Mouse (Mus musculus) liver, embryonic 14.5 days (tissue): ENCODE results near the gene Man2b1. TPM values are rescaled to one million over a fixed set of nuclear protein-coding genes. Genes with fewer than 3 reads are reported as not detected.

Experiments used
- ATAC-seq: fragments of 200-750 bp; cut with Nextera tagmentation; 2 replicates; pipeline ENCODE4 v1.8.0; 2017; ENCODE audit warnings: moderate number of reproducible peaks, mild to moderate bottlenecking, moderate library complexity; ENCODE audit not compliant: insufficient read depth
- DNase-seq, 3 experiments: peaks; one replicate each; pipeline ENCODE4 v3.0.0-alpha.2; 2012 to 2013; ENCODE audit warnings: low read depth in 3 of 3, low spot score in 3 of 3
- H3K27ac ChIP-seq: fragments of 300-500 bp; sonication (generic); 2 replicates; pipeline ENCODE4 v1.5.1; 2014; ENCODE audit warnings: moderate library complexity, mild to moderate bottlenecking, control low read depth, inconsistent platforms
- H3K27me3 ChIP-seq: fragments of 300-500 bp; sonication (generic); 2 replicates; pipeline ENCODE4 v1.6.1; 2014; ENCODE audit warnings: mild to moderate bottlenecking, low read length, moderate library complexity; ENCODE audit not compliant: control insufficient read depth, insufficient read depth
- H3K36me3 ChIP-seq: fragments of 300-500 bp; sonication (generic); replicated peaks from 2 replicates; pipeline ENCODE4 v1.6.1; 2014; ENCODE audit warnings: low read depth; ENCODE audit not compliant: control insufficient read depth, insufficient read depth
- H3K4me1 ChIP-seq, 2 experiments: fragments of 200-500 bp in 1 of 2; fragments of 300-500 bp in 1 of 2; sonication (generic) in 1 of 2; replicated peaks; 2 replicates each; pipeline ENCODE4 v1.6.1; 2012 to 2014; ENCODE audit warnings: antibody characterized with exemption in 1 of 2, inconsistent platforms in 1 of 2, low read length in 1 of 2; ENCODE audit not compliant: control insufficient read depth in 2 of 2, insufficient read depth in 2 of 2
- H3K4me2 ChIP-seq: fragments of 300-500 bp; sonication (generic); 2 replicates; pipeline ENCODE4 v1.6.1; 2014; ENCODE audit warnings: low read depth, mild to moderate bottlenecking, control low read depth, moderate library complexity
- H3K4me3 ChIP-seq, 2 experiments: fragments of 200-500 bp in 1 of 2; fragments of 300-500 bp in 1 of 2; sonication (generic) in 1 of 2; 2 replicates each; pipeline ENCODE4 v1.5.1; 2012 to 2014; ENCODE audit warnings: low read depth in 2 of 2, low read length in 2 of 2, mild to moderate bottlenecking in 2 of 2, control low read depth in 1 of 2, inconsistent platforms in 1 of 2, moderate library complexity in 1 of 2; ENCODE audit not compliant: insufficient read depth in 1 of 2
- H3K9ac ChIP-seq: fragments of 300-500 bp; sonication (generic); replicated peaks from 2 replicates; pipeline ENCODE4 v1.6.1; 2014; ENCODE audit warnings: mild to moderate bottlenecking, control low read depth, moderate library complexity
- H3K9me3 ChIP-seq: fragments of 300-500 bp; sonication (generic); 2 replicates; pipeline ENCODE4 v1.6.1; 2016; ENCODE audit warnings: low read length, mixed read lengths; ENCODE audit not compliant: control insufficient read depth
- CTCF ChIP-seq: IDR thresholded peaks from 2 replicates; pipeline ENCODE4 v1.5.1; 2016; ENCODE audit warnings: antibody characterized with exemption, low read depth, control low read depth
- EP300 ChIP-seq: IDR thresholded peaks from 2 replicates; pipeline ENCODE4 v1.6.1; 2016; ENCODE audit warnings: antibody characterized with exemption, low read depth
- WGBS: fragments of 180-500 bp; shearing (Covaris S2); extraction: QIAGEN DNeasy Blood & Tissue Kit; methylation state at CpG from one replicate; pipeline ENCODE4 v1.1.7; 2014; ENCODE audit not compliant: insufficient replicate concordance; 5-methylcytosine and 5-hydroxymethylcytosine counted together
- polyA plus RNA-seq, 2 experiments: library from polyadenylated mRNA; depleted of rRNA in 1 of 2; stranded (reverse) in 1 of 2; unstranded in 1 of 2; fragments of >200 nt; fragmentation: Nextera tagmentation in 1 of 2; extraction: Ambion mirVana in 1 of 2; gene quantifications; 2 replicates each; pipeline versions ENCODE4 v1.2.1 to v1.2.3; 2012 to 2014

The Man2b1 gene
- polyA plus RNA-seq (2012; rRNA removed) (15.2 and 19.5 TPM in 2 replicates), polyA plus RNA-seq (2014; fragmentation: Nextera tagmentation; extraction: Ambion mirVana) (17.2 and 20.6 TPM in 2 replicates)

DNA sequence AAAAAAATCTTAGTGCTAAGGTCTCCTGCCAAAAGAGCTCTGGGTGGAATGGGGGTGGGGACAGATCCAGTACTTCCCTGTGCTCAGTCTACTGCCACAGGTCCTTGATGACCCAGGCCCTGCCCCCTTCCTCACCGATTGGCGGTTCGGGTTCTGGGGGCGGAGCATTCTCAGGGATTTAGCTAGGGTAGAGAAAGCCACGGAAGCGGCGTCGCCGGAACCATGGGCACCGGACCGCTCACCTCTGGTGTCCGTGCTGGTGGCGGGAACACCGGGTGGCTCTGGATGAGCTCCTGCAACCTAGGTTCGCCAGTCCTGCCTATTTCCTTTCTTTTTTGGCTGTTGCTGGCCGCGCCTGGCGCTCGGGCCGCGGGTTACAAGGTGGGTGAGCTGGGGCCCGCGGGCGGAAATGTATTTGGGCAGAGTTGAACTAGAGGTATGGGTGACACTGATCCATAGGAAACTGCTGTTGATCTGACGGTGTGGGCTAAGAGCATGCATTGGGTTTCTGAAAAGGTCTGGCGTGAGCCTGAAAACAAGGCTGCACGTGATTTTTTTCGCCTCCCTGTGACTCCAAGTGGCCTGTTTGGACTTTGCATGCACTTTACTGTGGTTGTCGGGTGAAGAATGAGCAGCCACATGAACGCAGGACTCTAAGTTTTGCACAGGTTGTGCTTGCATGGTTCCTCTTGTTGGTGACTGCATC is at the start of gene Man2b1:
Gene Man2b1, plus strand, starts transcription at position 163 of the 706 bp plus-strand sequence.
- H3K36me3 ChIP-seq = peaks cover 6% of the 10 kb centered on the region
- peak within 1 kb of the TSS; percentile 89 for H3K4me2 ChIP-seq
- H3K4me1 ChIP-seq = peaks cover 10 to 28% of the 10 kb centered on the region in 2 experiments
- no peaks in the 10 kb centered on the region for H3K9me3 ChIP-seq
- WGBS = under 1% methylated on average over 30 of the region's 30 CpGs
- peak; percentile 82 for ATAC-seq
- peak; percentile 78 to 85 (median 84) for DNase-seq
- H3K27ac ChIP-seq = peak within 1 kb of the TSS; percentile 39; the same call in 1 of the 2 replicates
- TF ChIP-seq EP300 = no peak
- peak; percentile 42 for TF ChIP-seq CTCF
- peak within 1 kb of the TSS; percentile 72 for H3K9ac ChIP-seq
- H3K27me3 ChIP-seq = no peaks in the 10 kb centered on the region
- H3K4me3 ChIP-seq = peak within 1 kb of the TSS; percentile 73 to 79

DNA sequence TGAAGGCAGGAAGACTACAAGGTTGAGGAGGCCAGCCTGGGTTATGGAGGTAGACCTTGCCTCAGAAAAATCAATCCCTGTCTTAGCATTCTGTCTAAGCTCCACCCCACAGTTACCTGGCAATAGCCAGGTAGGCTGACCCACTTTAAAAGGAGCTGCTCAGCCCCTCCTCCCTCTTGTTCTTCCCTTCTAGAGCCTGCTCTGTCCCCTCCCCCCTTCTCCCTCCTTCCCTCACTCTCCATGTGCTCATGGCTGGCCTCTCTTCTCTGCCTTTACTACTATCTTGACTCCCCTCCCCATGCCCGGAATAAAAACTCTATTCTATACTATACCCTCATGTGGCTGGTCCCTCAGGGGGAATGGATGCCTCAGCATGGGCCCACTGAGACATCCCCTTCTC is 49.2 kb upstream of the Man2b1 start:
- DNase-seq = no peak
- ATAC-seq = no peak
- peaks cover 16 to 18% of the 10 kb centered on the region in 2 experiments for H3K4me1 ChIP-seq

DNA sequence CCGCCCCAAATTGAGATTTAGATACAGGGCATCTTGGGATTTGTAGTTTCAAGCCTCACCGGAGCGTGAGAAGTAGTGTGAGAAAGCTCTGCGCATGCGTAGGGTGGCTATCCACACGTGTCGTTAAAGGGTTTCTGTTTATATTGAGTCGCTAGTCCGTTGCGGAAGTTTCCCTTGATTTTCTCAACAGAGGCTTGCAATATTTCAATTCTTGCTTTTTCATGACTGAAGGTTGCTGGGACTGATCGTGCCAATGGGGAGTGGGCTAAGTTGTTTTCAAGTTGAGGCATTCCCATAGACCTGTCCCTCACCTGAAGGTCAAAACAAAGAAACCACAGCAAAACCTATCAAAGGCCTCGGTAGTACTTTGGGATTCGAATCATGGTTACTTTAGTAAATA is 48.3 kb upstream of the Man2b1 start:
- DNase-seq (peak; percentile 70 to 71 (median 71)), ATAC-seq (no peak)
- peaks cover 15 to 18% of the 10 kb centered on the region in 2 experiments for H3K4me1 ChIP-seq
- H3K9me3 ChIP-seq = no peaks in the 10 kb centered on the region
- H3K36me3 ChIP-seq = peaks cover 32% of the 10 kb centered on the region
- peak overlapping the region; percentile 75 for H3K27ac ChIP-seq
- H3K27me3 ChIP-seq = no peaks in the 10 kb centered on the region
- peak overlapping the region; percentile 75 for H3K9ac ChIP-seq
- H3K4me3 ChIP-seq = peak overlapping the region; percentile 50 to 79
- TF ChIP-seq EP300 = no peak
- no peak for TF ChIP-seq CTCF
- peak overlapping the region; percentile 98 for H3K4me2 ChIP-seq
- 2% methylated on average over 13 of the region's 13 CpGs for WGBS

More for the DNA sequence above, 49.2 kb upstream of the Man2b1 start:
- no peak overlapping the region for H3K4me3 ChIP-seq
- H3K4me2 ChIP-seq = peak overlapping the region; percentile 98
- H3K36me3 ChIP-seq = peaks cover 37% of the 10 kb centered on the region
- 0 out of 2 replicates have a peak overlapping the region, but pooled peaks have one; percentile 9 for H3K27ac ChIP-seq
- TF ChIP-seq EP300 (no peak), CTCF (no peak)
- no peaks in the 10 kb centered on the region for H3K9me3 ChIP-seq
- H3K27me3 ChIP-seq = no peaks in the 10 kb centered on the region
- 40% methylated on average over 1 of the region's 1 CpGs for WGBS
- H3K9ac ChIP-seq = no peak overlapping the region

DNA sequence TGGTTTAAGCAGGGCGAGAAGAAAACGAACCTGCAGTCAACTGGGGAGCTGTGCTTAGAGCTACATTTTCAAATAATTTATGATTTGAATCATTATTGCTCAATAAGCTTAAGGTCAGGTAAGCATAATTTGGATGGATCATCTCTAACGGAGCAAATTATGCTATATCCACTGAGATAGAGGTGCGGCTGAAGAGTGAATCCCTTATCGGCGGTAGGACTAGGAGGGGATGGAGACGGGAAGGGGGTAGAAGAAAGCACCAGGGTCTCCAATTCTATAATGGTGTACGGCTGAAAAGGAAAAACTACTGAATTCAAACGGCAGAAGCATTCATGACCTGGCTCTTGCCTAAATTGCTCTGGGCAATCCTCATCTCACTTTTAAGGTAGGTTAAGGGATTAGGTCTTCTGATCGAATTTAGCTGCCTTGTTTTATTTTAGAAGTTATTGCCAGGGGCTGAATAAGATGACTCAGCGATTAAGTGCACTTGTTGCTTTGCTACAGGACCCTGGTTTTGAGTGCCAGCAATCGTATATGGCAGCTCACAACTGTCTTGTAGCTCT is 47.8 kb upstream of the Man2b1 start:
- peaks cover 15 to 18% of the 10 kb centered on the region in 2 experiments for H3K4me1 ChIP-seq
- H3K9ac ChIP-seq = peak overlapping the region; percentile 75
- WGBS = 2% methylated on average over 12 of the region's 12 CpGs
- TF ChIP-seq EP300 (no peak), CTCF (no peak)
- H3K9me3 ChIP-seq = no peaks in the 10 kb centered on the region
- H3K27me3 ChIP-seq = no peaks in the 10 kb centered on the region
- H3K36me3 ChIP-seq = peaks cover 32% of the 10 kb centered on the region
- ATAC-seq (no peak), DNase-seq (no peak)
- peak overlapping the region; percentile 75 for H3K27ac ChIP-seq
- H3K4me3 ChIP-seq = peak overlapping the region; percentile 79 to 91
- H3K4me2 ChIP-seq = peak overlapping the region; percentile 98
